Mouse (Mus musculus): Measurements from ENCODE around the gene Dhrs4.

GRCm38 (mm10) chr14:55430255-55430654 is 48.3 kb upstream of the Dhrs4 start:
- no peak for TF ChIP-seq CTCF (IDR thresholded peaks at IDR 0.05; ENCODE audit: control insufficient read depth, insufficient read depth, insufficient read length)
- no peak for TF ChIP-seq MYOD1 (IDR thresholded peaks at IDR 0.05; ENCODE audit: control insufficient read depth, insufficient read length, low read depth)
